Mouse (Mus musculus) kidney, embryonic 16.5 days (tissue): ENCODE measurements around the gene Rimklb. TPM values are rescaled to one million over a fixed set of nuclear protein-coding genes. Genes with fewer than 3 reads are reported as not detected.

Source experiments
- polyA plus RNA-seq: library from polyadenylated mRNA; unstranded; fragments of >200 nt; fragmentation: Nextera tagmentation; extraction: Ambion mirVana; gene quantifications from 2 replicates; pipeline ENCODE4 v1.2.1, GENCODE M21; 2015

Rimklb gene
- polyA plus RNA-seq, 1 experiment from 2014 or later = 13.8 TPM

Other genes with a start within 250 kb of the Rimklb start
- gene Klrg1, start 215.9 kb downstream of the Rimklb start, polyA plus RNA-seq = not detected in 2 replicates
- gene M6pr, start 190.0 kb downstream of the Rimklb start, polyA plus RNA-seq = 129 and 138 TPM in 2 replicates
- 17.9 and 21.8 TPM in 2 replicates for gene Phc1, start 158.2 kb downstream of the Rimklb start, polyA plus RNA-seq
- 26.5 and 28.0 TPM in 2 replicates for gene Mfap5, start 7.1 kb upstream of the Rimklb start, polyA plus RNA-seq
- not detected in 2 replicates for gene Aicda, start 55.0 kb upstream of the Rimklb start, polyA plus RNA-seq
- 2.3 and 3.2 TPM in 2 replicates for gene Apobec1, start 103.7 kb upstream of the Rimklb start, polyA plus RNA-seq
- gene Gdf3, start 111.3 kb upstream of the Rimklb start, polyA plus RNA-seq = not detected in 2 replicates
- not detected in 2 replicates for gene Dppa3, start 127.6 kb upstream of the Rimklb start, polyA plus RNA-seq
- gene Nanog, start 208.7 kb upstream of the Rimklb start, polyA plus RNA-seq = 0.12 TPM in 1 of 2 replicates, not detected in the other